Mouse (Mus musculus) layer of hippocampus, postnatal 36 days (tissue): ENCODE measurements around the gene Foxl1. TPM values are rescaled to one million over a fixed set of nuclear protein-coding genes. Genes with fewer than 3 reads are reported as not detected.

Experiments
- DNase-seq, 2 experiments: peaks; one replicate each; pipeline ENCODE4 v3.0.0; 2022
- total RNA-seq, 2 experiments: library from RNA; stranded (reverse); gene quantifications; 2 replicates each; pipeline ENCODE4 v1.2.3; 2021

Gene Foxl1
- total RNA-seq: not detected

GRCm38 (mm10) chr8:121127756-121128375 lies at the start of gene Foxl1:
Gene Foxl1 (plus strand): TSS chr8:121127940.
- DNase-seq: no peak

- DNase-seq: no peak
Measured at GRCm38 (mm10) chr8:121078721-121079120, 49.0 kb upstream of the Foxl1 start.

DNA sequence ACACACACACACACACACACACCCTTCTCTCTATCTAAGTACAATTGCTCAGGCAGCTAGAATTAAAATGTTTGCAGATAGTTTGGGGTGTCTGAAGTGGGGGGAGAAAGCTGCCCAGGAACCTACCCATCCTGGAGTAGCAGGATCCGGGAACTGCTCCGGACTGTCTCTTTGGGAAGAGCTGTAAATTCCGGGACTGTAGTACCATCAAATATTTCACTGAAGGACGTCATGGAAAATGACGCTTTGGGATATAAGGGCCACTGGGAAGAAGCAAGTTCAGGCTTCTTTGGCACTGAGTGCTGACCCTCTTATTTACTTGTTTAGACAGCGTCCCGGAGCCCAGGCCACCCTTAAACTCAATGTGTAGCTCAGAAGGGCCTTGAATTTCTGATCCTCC lies 48.5 kb upstream of the Foxl1 start:
- no peak for DNase-seq

- no peak for DNase-seq
Measured at GRCm38 (mm10) chr8:121079944-121080343, 47.8 kb upstream of the Foxl1 start.

GRCm38 (mm10) chr8:121080361-121081090 lies 47.2 kb upstream of the Foxl1 start:
- no peak for DNase-seq

DNA sequence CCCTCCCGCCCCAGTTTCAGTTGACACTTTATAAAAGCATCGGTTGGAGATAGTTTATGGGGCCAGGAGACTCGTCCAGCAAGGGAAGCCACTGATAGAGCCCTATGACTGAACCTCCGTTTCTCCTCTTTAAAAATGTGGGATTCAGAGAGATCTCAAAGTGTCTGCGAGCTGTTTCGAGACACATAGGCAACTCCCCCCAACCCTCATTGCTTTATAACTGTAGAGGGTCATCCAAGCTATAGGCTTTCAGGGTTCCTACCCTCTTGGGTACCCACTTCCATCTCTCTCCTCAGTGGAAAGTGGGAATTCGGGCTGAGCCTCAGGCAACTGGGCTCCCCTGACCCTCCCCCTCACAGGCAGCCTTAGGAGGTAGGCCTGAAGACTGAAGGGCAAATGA lies 46.3 kb upstream of the Foxl1 start:
- DNase-seq: no peak

DNA sequence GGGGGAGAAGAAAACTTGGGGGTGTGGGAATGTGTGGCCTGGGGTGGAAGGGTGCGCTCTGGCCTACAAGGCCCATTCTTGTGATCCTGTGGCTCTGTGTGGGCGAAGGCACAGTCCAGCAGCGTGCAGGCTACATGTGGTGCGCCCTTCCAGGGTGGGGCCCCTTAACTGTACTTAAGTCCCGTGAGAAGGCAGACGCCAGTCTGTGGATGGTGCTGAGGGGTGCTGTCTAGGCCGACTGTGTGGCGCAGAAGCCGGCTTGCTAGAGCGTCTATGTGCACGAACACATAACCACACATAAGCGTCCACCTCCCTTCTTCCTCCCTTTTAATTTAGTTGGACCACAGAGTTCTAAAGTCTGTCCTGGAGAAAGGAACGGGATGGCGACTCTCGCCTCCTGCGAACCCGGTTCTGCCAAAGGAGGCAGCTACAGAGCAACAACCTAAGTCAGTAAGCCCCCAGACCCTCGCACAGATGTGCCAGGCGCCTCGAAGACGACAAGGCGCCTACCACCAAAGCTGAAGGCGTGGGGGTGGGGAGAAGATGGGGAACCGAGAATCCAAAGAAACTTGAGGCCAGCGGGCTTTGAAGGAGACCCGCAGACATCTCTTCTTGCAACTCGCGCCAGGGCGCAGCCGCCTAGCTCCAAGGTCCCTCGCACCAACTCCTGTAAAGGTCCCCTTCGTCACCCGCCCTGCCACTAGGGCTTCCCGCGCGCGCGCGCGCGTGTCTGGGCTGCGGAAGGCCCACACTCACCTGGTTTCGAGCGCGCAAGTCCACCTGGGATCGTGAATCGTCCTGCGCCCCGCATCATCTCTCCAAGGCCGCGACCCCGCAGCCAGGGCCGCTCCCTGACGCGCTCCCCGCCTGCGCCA lies 45.3 kb upstream of the Foxl1 start:
- DNase-seq: no peak

GRCm38 (mm10) chr8:121083093-121083935 lies 44.4 kb upstream of the Foxl1 start:
- no peak for DNase-seq

GRCm38 (mm10) chr8:121083936-121084209 lies 43.9 kb upstream of the Foxl1 start:
- DNase-seq: no peak

GRCm38 (mm10) chr8:121084210-121084951 lies 43.4 kb upstream of the Foxl1 start, which contains the start of gene Foxf1:
Gene Foxf1 (plus strand): TSS chr8:121084386.
- DNase-seq: no peak

DNA sequence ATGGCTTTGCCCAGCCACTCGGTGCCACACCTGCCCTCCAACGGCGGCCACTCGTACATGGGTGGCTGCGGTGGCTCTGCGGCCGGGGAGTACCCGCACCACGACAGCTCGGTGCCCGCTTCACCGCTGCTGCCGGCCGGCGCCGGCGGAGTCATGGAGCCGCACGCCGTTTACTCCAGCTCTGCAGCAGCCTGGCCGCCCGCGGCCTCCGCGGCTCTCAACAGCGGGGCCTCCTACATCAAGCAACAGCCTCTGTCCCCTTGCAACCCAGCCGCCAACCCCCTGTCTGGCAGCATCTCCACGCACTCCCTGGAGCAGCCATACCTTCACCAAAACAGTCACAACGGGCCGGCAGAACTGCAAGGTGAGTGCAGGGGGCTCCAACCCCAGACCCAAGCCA lies 42.7 kb upstream of the Foxl1 start:
- DNase-seq: no peak

- no peak for DNase-seq
Measured at GRCm38 (mm10) chr8:121085561-121085960, 42.2 kb upstream of the Foxl1 start.

GRCm38 (mm10) chr8:121086004-121086900 lies 41.5 kb upstream of the Foxl1 start:
- no peak for DNase-seq

GRCm38 (mm10) chr8:121088281-121088680 lies 39.5 kb upstream of the Foxl1 start:
- no peak for DNase-seq

DNA sequence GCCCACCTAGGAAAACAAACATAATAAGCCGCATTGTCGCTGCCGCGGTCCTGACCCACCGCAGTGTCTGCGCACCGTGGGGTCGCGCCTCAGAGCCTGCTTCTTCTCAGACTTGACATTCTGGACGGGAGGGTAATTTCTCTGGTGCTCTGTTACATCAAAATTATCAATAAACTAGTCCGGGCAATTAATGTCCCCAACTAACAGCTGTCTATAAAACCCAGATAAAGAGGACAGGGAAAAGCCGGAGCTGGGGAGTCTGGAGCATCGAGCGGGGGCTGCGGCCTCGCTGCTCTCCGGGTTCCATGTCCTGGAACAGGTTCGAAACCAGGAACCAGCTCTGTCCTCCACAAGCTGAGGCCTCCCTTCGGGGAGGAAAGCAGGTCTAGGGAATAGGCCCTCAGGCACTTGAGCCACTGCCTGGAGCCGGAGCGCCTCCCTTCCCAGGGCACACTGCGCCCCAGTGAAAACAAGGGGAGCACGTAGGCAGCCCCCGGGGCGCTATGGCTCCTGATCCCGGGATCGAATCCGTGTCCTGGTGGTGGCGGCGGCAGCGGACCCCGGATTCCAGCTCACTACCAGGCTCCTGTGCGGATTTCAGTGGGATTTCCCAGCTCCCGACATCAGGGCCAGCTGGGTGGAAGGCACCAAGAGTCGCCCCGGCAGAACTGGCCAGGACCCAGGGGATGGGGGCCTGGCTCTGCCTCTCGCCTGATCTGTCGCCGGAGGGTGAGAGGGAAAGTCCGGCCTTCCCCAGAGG lies 38.7 kb upstream of the Foxl1 start:
- DNase-seq: no peak

- DNase-seq: no peak
Measured at GRCm38 (mm10) chr8:121089631-121090380, 37.9 kb upstream of the Foxl1 start.

DNA sequence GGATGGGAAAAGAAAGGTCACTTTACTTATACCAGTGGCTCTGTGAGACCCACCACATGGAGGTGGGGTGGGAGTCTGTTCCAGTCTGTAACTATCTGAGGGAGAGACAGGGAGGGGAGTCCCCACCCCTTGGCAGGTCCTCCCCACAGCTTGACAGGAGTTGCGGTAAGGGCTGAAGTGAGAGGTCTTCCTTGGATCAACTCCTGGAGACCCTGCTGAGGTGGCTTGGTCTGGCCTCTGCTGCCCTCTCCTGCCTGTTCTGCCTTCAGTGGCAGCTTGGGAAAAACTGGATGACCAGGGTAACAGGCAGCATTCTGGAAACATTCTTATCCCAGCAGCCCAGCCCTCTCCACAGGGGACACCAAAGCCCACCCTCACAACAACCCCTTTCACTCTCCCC lies 37.0 kb upstream of the Foxl1 start:
- no peak for DNase-seq

DNA sequence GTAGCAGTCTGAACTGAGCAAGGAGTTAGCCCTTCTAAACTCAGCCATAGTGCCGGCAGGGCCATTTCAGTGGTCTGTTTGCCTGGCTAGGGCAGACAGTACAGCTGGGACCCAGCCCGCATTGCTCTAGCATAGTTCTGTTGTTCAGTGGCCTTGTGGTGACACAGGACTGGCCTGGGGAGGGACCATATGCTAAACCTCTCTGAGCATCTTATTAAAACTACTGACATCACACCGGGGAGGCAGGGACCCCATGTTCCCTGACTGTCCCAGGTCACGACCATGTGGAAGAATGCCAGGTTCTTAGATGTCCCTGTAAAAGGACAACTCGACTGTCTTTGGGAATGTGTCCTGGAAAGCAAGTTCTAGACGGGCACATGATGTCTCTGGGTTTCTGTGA lies 35.6 kb upstream of the Foxl1 start:
- no peak for DNase-seq

DNA sequence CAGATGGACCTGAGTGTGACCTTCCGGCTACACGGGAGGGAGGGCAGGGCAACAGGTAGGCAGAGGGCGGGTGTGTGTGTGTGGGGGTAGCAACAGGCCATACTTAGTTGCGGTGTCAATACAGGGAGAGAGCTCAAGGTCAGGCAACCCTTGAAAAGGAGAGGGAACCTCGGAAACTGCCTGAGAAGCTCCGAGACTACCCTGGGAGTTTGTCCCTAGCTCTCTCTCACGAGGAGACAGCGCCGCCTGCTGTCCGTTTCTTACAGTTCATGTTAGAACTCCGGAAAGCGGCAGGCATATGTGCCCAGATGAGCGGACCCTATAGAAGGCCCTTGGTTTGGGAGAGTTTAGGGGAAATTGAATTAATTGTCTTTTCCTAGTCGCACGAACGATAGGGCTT lies 35.1 kb upstream of the Foxl1 start:
- peak; percentile 77 to 84 for DNase-seq
